Mouse (Mus musculus) embryonic facial prominence, embryonic 12.5 days (tissue): ENCODE results near the gene Cpd. TPM values are rescaled to one million over a fixed set of nuclear protein-coding genes. Genes with fewer than 3 reads are reported as not detected.

Source experiments
- ATAC-seq: fragments of 200-750 bp; cut with Nextera tagmentation; 2 replicates; pipeline ENCODE4 v1.8.0; 2017; ENCODE audit not compliant: insufficient number of reproducible peaks, insufficient read depth, low FRiP score, low TSS enrichment
- H3K27ac ChIP-seq: fragments of 300-500 bp; sonication (generic); 2 replicates; pipeline ENCODE4 v1.5.1; 2016; ENCODE audit warnings: mild to moderate bottlenecking
- H3K27me3 ChIP-seq: fragments of 300-500 bp; sonication (generic); 2 replicates; pipeline ENCODE4 v1.6.1; 2016; ENCODE audit warnings: mild to moderate bottlenecking, moderate library complexity
- H3K36me3 ChIP-seq: fragments of 300-500 bp; sonication (generic); 2 replicates; pipeline ENCODE4 v1.6.1; 2016; ENCODE audit warnings: mild to moderate bottlenecking
- H3K4me1 ChIP-seq: fragments of 300-500 bp; sonication (generic); 2 replicates; pipeline ENCODE4 v1.6.1; 2016
- H3K4me2 ChIP-seq: fragments of 300-500 bp; sonication (generic); replicated peaks from 2 replicates; pipeline ENCODE4 v1.6.1; 2016; ENCODE audit warnings: mild to moderate bottlenecking, moderate library complexity
- H3K4me3 ChIP-seq: fragments of 300-500 bp; sonication (generic); 2 replicates; pipeline ENCODE4 v1.5.1; 2016; ENCODE audit warnings: mild to moderate bottlenecking
- H3K9ac ChIP-seq: fragments of 300-500 bp; sonication (generic); 2 replicates; pipeline ENCODE4 v1.6.1; 2016; ENCODE audit warnings: mild to moderate bottlenecking, moderate library complexity
- H3K9me3 ChIP-seq: fragments of 300-500 bp; sonication (generic); 2 replicates; pipeline ENCODE4 v1.6.1; 2016; ENCODE audit warnings: mild to moderate bottlenecking, moderate library complexity
- WGBS: fragments of 180-500 bp; shearing (Covaris S2); methylation state at CpG from one replicate; pipeline ENCODE4 v1.1.7; 2016; 5-methylcytosine and 5-hydroxymethylcytosine counted together
- polyA plus RNA-seq: library from polyadenylated mRNA; unstranded; fragments of >200 nt; fragmentation: Nextera tagmentation; extraction: Ambion mirVana; gene quantifications from 2 replicates; pipeline ENCODE4 v1.2.1, GENCODE M21; 2016

The Cpd gene
- polyA plus RNA-seq, 1 experiment from 2014 or later, result 15.2 TPM

DNA sequence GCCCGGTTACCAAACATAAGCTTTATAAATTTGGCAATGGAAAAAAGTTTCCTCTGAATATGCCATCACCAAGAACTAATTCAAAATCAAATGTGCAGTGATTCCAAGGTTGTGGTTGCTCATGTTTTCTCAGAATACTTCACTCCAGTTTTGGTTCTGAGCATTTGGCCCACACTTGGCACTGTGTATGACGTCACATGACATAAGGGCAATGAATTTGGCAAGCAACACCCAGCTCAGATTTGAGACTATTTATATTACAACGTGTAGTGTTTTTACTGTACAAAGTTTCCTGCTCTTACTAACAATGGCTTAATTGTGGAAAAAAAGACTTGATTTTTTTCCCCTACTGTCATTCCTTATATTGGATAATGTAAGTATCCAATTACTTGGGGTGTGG, 73.0 kb downstream of the Cpd start:
- Histone ChIP-seq H3K4me1 (no peaks in the 10 kb centered on the region), H3K27me3 (no peaks in the 10 kb centered on the region), H3K36me3 (no peaks in the 10 kb centered on the region), H3K4me2 (no peak overlapping the region), H3K9me3 (no peaks in the 10 kb centered on the region), H3K9ac (no peak overlapping the region), H3K27ac (no peak overlapping the region), H3K4me3 (no peak overlapping the region)
- ATAC-seq, result no peak
- 62% methylated on average over 3 of the region's 3 CpGs for WGBS

DNA sequence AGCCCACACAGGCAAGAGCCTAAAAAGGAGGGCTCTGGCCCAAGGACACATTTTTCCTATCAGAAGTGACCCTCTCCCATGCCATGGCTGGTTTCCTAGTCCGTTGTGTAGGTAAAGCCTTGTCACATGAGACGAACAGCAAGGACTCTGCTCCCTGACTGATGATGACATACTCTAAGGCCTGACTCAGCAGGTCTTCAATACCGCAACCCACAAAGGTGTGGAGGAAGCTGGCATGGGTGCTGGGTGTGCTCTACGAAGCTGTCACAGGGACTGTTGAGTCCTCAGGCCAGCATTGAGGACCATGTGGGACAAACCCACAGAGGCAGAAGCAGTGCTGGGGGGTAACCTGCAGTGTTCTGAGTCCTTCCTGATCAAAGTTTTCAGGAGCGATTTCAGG, 76.3 kb downstream of the Cpd start:
- ATAC-seq, result no peak
- H3K36me3 ChIP-seq, result no peaks in the 10 kb centered on the region
- no peak overlapping the region for H3K9ac ChIP-seq
- H3K4me2 ChIP-seq, result no peak overlapping the region
- 90% methylated on average over 5 of the region's 5 CpGs for WGBS
- H3K4me3 ChIP-seq, result no peak overlapping the region
- no peak overlapping the region for H3K27ac ChIP-seq
- H3K27me3 ChIP-seq, result no peaks in the 10 kb centered on the region
- no peaks in the 10 kb centered on the region for H3K9me3 ChIP-seq
- no peaks in the 10 kb centered on the region for H3K4me1 ChIP-seq

DNA sequence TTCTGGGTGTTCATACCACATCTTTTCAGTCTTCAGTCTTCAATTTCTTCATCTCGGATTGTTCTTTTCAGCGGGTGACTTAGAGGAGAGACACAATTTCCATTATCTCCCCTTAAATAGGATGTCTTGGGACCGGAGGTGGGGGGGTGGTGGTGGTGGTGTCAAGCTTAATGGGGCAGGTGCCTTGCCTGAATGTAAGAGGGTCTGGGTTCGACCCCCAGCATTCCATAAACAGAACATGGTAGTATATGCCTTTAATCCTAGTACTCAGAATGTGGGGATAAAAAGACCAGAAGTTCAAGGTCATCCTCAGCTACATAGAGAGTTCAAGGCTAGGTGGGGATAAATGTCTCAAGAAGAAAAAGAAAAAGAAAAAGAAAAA, 83.1 kb downstream of the Cpd start:
- peak overlapping the region; percentile 75; the same call in 1 of the 2 replicates for H3K4me3 ChIP-seq
- ATAC-seq, result no peak

DNA sequence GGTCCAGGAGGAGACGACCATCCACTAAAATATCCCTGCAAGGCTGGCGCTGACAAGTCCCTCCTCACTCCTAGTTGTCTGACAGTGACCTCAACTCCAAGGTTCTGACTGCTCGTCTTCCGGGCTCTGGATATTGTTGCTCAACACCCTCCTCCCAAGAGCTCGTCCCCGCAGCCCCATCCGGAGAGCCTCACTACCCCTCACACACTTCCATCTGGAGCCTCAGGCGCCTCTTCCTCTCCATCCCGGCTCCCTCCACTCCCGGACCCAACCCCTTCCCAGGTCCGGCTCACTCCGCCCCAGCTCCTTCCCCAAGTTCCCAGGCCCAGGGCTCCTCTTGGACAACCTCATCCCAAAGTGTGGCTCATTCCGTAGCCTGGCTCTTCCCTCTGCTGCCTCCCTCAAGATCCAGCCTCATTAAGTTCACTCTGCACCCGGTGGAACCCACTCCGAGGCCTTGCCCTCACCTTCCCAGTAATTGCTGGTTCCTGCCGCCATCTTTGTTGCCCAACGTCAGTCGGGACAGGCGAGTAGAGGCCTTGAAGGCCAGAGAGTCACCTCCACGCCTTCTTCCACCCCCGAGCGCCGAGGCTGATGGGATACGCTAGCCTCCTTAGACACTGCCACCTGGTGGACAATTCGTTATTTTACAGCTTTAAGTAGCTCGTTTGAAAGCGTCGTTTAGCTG, 83.6 kb downstream of the Cpd start, which contains the start of gene Gosr1:
Gosr1 (minus strand) TSS at position 527 of the 688 bp plus-strand sequence.
- Histone ChIP-seq H3K27me3 (no peaks in the 10 kb centered on the region), H3K4me1 (peaks cover 2% of the 10 kb centered on the region; the same call in 1 of the 2 replicates), H3K27ac (peak within 1 kb of the TSS; percentile 80), H3K9me3 (no peaks in the 10 kb centered on the region), H3K36me3 (peaks cover 24% of the 10 kb centered on the region), H3K4me3 (peak within 1 kb of the TSS; percentile 75), H3K9ac (peak within 1 kb of the TSS; percentile 92), H3K4me2 (peak within 1 kb of the TSS; percentile 62)
- WGBS, result under 1% methylated on average over 28 of the region's 28 CpGs
- ATAC-seq, result peak; percentile 89

More for the DNA sequence above, 83.1 kb downstream of the Cpd start:
- WGBS, result 12% methylated on average over 4 of the region's 4 CpGs
- Histone ChIP-seq H3K9me3 (no peaks in the 10 kb centered on the region), H3K36me3 (peaks cover 20% of the 10 kb centered on the region), H3K9ac (no peak overlapping the region), H3K27ac (no peak overlapping the region), H3K4me1 (peaks cover 2% of the 10 kb centered on the region; the same call in 1 of the 2 replicates), H3K4me2 (peak overlapping the region; percentile 62), H3K27me3 (no peaks in the 10 kb centered on the region)

DNA sequence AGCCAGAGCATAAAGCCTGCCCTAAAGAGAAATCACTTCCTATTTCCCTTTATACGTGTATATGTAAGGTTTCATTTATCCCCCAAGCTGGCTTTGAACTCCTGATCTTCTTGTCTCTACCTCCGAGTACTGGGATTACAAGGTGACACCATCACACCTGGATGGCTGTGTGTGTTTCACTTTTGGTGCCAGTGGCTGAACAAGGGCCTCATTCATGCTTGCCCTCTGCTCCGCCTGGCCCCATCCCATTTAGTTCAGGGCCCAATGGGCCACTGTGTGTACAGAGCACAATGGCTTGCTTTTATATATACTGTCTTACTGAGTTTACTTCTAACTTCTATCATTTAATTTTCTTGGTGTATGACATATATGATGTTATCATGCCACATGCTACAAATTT, 94.5 kb downstream of the Cpd start:
- 91% methylated on average over 3 of the region's 3 CpGs for WGBS
- Histone ChIP-seq H3K4me1 (no peaks in the 10 kb centered on the region), H3K4me2 (no peak overlapping the region), H3K27me3 (no peaks in the 10 kb centered on the region), H3K9me3 (no peaks in the 10 kb centered on the region), H3K4me3 (no peak overlapping the region), H3K36me3 (peaks cover 79% of the 10 kb centered on the region), H3K9ac (no peak overlapping the region), H3K27ac (no peak overlapping the region)
- ATAC-seq, result no peak

DNA sequence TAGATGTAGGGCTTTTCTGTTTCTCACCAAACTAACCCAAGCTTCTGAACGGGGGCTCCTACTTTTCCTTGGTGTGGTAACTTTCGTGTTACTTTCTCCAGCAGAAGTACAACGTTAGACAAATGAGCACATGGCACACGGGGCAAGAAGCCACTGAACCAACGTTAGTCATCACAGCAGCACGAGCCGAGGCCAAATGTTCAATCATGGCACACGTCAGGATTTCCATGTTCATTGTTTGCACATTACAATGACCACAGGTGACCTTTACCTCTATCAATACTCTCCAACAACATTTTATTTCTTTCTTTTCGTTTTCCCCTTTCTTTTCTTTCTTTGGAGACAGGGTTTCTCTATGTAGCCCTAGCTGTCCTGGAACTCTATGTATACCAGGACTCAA, 98.0 kb downstream of the Cpd start:
- no peak for ATAC-seq
- Histone ChIP-seq H3K4me1 (no peaks in the 10 kb centered on the region), H3K9me3 (no peaks in the 10 kb centered on the region), H3K4me2 (no peak overlapping the region), H3K9ac (no peak overlapping the region), H3K36me3 (peaks cover 76% of the 10 kb centered on the region), H3K27me3 (no peaks in the 10 kb centered on the region), H3K27ac (no peak overlapping the region), H3K4me3 (no peak overlapping the region)
- WGBS, result 92% methylated on average over 9 of the region's 9 CpGs

DNA sequence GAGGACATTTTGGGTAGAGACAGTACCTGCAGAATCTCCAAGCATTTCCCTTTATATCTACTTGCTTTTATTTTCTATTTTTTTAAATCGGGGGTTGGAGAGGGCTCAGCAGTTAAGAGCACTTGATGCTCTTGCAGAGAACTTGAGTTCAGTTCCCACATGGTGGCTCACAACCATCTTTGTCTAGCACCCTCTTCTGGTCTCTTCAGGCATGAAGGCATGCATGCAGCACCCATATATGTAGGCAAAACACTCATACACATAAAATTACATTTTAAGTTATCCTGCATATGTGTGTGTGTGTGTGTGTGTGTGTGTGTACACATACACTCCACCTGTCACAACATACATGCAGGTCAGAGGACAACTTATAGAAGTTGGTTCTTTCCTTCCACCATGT, 100.9 kb downstream of the Cpd start:
- Histone ChIP-seq H3K4me1 (no peaks in the 10 kb centered on the region), H3K9me3 (no peaks in the 10 kb centered on the region), H3K9ac (no peak overlapping the region), H3K36me3 (peaks cover 70% of the 10 kb centered on the region), H3K4me2 (no peak overlapping the region), H3K4me3 (no peak overlapping the region), H3K27me3 (no peaks in the 10 kb centered on the region), H3K27ac (no peak overlapping the region)
- WGBS, result 96% methylated on average over 1 of the region's 1 CpGs
- ATAC-seq, result no peak

DNA sequence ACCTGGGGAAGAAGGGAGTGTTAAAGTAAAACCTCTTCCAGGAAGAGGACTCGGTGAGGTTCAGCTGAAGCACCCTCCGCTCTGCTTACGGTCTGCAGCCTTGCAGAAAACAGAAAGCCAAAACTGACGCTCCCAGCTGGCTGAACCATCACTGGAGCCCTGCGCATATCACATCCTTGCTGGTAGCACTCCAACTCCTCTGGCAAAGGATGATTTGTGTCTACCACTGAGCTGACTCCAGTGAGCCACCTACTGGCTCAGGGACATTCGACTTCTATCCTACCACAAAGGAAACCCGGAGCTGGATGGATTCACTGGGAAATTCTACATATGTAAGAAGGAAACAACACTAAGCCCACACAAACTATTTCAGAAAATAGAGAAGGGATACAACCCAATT, 102.3 kb downstream of the Cpd start:
- no peak overlapping the region for H3K4me3 ChIP-seq
- no peaks in the 10 kb centered on the region for H3K4me1 ChIP-seq
- no peak overlapping the region for H3K9ac ChIP-seq
- H3K27ac ChIP-seq, result no peak overlapping the region
- WGBS, result 76% methylated on average over 7 of the region's 7 CpGs
- no peaks in the 10 kb centered on the region for H3K9me3 ChIP-seq
- no peak overlapping the region for H3K4me2 ChIP-seq
- H3K36me3 ChIP-seq, result peaks cover 58% of the 10 kb centered on the region
- no peaks in the 10 kb centered on the region for H3K27me3 ChIP-seq
- no peak for ATAC-seq

DNA sequence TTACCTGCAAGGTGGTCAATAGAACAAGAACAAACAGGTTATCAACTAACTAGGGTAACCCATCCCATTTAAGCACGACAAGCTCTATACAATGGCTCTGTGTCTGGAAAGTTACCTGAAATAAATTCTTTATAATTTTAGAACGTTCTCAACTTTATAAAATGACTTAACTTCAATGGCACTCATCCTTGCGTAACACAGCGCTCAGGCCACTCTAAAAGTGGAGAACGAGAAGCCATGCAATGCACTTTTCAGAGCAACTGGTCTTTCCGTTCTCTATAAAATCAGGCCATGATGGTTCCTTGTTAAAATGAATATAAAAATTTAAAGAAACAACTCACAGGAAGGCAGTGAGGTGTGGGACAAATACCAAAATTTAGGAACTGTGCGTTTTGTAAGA, 104.3 kb downstream of the Cpd start:
- no peak for ATAC-seq
- WGBS, result 97% methylated on average over 7 of the region's 7 CpGs
- peaks cover 41% of the 10 kb centered on the region for H3K36me3 ChIP-seq

DNA sequence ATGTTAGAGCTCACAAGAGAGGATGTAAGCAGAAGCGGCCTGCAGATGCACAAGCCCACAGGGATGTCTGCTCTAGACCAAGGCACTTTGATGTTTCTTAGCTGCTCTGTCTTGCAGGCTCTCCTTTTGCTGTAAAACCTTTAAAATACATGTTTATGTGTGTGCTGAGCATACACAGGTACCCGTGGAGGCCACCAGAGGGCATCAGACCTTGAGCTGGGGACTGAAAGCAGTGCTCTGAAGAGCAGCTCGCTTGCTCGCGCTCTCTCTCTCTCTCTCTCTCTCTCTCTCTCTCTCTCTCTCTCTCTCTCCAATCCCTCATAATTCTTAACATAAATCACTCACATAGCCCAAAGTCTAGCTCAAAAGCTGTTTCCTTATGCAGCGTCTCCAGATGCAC, 107.7 kb downstream of the Cpd start:
- no peaks in the 10 kb centered on the region for H3K27me3 ChIP-seq
- no peak overlapping the region for H3K27ac ChIP-seq
- ATAC-seq, result no peak
- H3K9me3 ChIP-seq, result no peaks in the 10 kb centered on the region
- H3K4me3 ChIP-seq, result no peak overlapping the region
- no peak overlapping the region for H3K4me2 ChIP-seq
- H3K9ac ChIP-seq, result no peak overlapping the region
- H3K36me3 ChIP-seq, result peaks cover 47% of the 10 kb centered on the region
- H3K4me1 ChIP-seq, result no peaks in the 10 kb centered on the region
- 75% methylated on average over 6 of the region's 6 CpGs for WGBS

More for the DNA sequence above, 104.3 kb downstream of the Cpd start:
- no peak overlapping the region for H3K27ac ChIP-seq
- H3K27me3 ChIP-seq, result no peaks in the 10 kb centered on the region
- no peak overlapping the region for H3K4me2 ChIP-seq
- H3K9ac ChIP-seq, result no peak overlapping the region
- H3K4me3 ChIP-seq, result no peak overlapping the region
- H3K9me3 ChIP-seq, result no peaks in the 10 kb centered on the region
- H3K4me1 ChIP-seq, result no peaks in the 10 kb centered on the region

DNA sequence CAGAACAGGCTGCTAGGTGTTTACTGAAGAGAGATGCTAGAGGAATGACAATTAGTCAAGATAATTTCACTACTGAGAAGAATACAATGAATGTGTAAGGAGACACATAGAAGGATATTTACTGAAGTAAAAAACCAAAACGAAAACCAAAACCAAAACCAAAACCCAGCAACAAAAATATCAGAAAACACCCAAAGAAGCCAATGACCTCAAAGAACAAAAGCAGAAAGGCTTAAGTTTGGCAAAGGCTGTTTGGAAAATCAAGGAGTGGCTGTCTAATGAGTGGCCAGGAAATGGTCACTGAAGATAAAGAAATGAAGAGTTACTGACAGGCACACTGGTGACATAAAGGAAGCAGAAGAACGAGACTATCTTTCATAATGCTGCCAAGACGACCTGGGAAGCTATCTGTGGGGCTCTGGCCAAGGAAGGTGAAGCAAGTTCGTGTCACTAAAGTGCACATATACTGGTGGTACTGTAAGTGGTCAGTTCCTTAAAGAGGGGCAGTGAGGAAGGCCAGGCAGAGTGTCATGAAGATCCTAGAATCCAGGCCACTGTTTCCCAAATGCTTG, 111.0 kb downstream of the Cpd start:
- H3K36me3 ChIP-seq, result peaks cover 50% of the 10 kb centered on the region
- no peak overlapping the region for H3K4me2 ChIP-seq
- no peak overlapping the region for H3K9ac ChIP-seq
- H3K27ac ChIP-seq, result no peak overlapping the region
- H3K27me3 ChIP-seq, result no peaks in the 10 kb centered on the region
- no peaks in the 10 kb centered on the region for H3K4me1 ChIP-seq
- H3K4me3 ChIP-seq, result no peak overlapping the region
- WGBS, result 81% methylated on average over 4 of the region's 4 CpGs
- H3K9me3 ChIP-seq, result no peaks in the 10 kb centered on the region
- no peak for ATAC-seq

DNA sequence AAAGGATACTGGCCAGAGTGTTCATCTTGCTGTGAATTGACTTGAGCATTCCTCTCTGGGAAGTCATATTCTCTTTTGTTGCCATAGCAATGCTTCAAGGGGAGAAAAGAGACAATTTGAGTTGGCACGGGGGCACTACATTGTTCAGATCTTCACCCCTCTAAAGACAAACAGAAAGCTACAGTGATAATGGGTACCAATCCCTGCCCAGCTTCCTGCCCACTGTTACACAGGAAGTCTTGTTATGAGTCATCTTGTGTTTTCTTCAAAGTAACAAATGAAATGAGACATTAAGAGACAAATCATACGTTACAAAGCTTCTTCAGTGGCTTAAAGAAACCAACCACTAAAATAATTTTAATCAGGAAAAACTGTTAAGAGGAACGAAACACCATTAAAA, 112.3 kb downstream of the Cpd start:
- H3K4me3 ChIP-seq, result no peak overlapping the region

More for the DNA sequence above, 112.3 kb downstream of the Cpd start:
- no peaks in the 10 kb centered on the region for H3K27me3 ChIP-seq
- no peak overlapping the region for H3K9ac ChIP-seq
- no peak overlapping the region for H3K27ac ChIP-seq
- H3K9me3 ChIP-seq, result no peaks in the 10 kb centered on the region
- no peak overlapping the region for H3K4me2 ChIP-seq
- 85% methylated on average over 3 of the region's 3 CpGs for WGBS
- H3K4me1 ChIP-seq, result no peaks in the 10 kb centered on the region
- H3K36me3 ChIP-seq, result peaks cover 59% of the 10 kb centered on the region
- ATAC-seq, result no peak
